Mouse (Mus musculus): ENCODE measurements around the gene Rpusd3. TPM values are rescaled to one million over a fixed set of nuclear protein-coding genes. Genes with fewer than 3 reads are reported as not detected.

Gene Rpusd3
- polyA plus RNA-seq, 1 experiment from 2014 or later, result 23.0 TPM

GRCm38 (mm10) chr6:113424187-113424586, 5.0 kb upstream of the Rpusd3 start:
- WGBS, result 83% methylated on average over 7 of the region's 7 CpGs
- H3K36me3 ChIP-seq (ENCODE audit: control insufficient read depth, insufficient read depth, low read length), result no peaks in the 10 kb centered on the region
- H3K4me2 ChIP-seq (replicated peaks; ENCODE audit: low read depth, low read length), result no peak overlapping the region
- DNase-seq (ENCODE audit: low spot score) (no peak), ATAC-seq (ENCODE audit: low FRiP score) (no peak)
- H3K4me1 ChIP-seq (replicated peaks; ENCODE audit: control insufficient read depth, insufficient read depth, low read length), result no peaks in the 10 kb centered on the region
- no peak overlapping the region for H3K4me3 ChIP-seq (ENCODE audit: low read depth, low read length)
- no peak overlapping the region for H3K9ac ChIP-seq (ENCODE audit: low read depth, low read length)
- no peaks in the 10 kb centered on the region for H3K9me3 ChIP-seq (ENCODE audit: control insufficient read depth, low read length)
- H3K27me3 ChIP-seq (ENCODE audit: control insufficient read depth, insufficient read depth, low read length), result no peaks in the 10 kb centered on the region
- H3K27ac ChIP-seq (ENCODE audit: low read depth, low read length), result no peak overlapping the region

DNA sequence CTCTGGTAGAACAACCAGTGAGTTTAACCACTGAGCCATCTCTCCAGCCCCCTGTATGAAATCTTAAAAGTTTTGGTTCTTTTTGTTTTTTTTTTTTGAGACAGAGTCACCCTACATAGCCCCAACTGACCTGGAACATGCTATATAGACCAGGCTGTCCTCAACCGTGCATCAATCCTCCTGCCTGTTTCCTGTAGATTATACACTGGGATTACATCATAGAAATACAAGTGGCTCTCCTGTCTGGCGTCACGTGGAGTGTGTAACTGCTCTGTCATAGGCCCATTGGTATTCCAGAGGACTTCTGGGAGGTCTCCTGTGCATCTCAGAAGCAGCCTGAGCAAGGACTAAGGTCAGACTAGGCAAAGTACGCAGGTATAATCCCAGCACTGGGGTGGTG, 3.9 kb upstream of the Rpusd3 start:
- no peaks in the 10 kb centered on the region for H3K9me3 ChIP-seq (ENCODE audit: control insufficient read depth, low read length)
- H3K4me3 ChIP-seq (ENCODE audit: low read depth, low read length), result no peak overlapping the region
- WGBS, result 84% methylated on average over 4 of the region's 4 CpGs
- no peak overlapping the region for H3K27ac ChIP-seq (ENCODE audit: low read depth, low read length)
- no peak overlapping the region for H3K9ac ChIP-seq (ENCODE audit: low read depth, low read length)
- H3K4me1 ChIP-seq (replicated peaks; ENCODE audit: control insufficient read depth, insufficient read depth, low read length), result peaks cover 4% of the 10 kb centered on the region; the same call in 1 of the 2 replicates
- DNase-seq (ENCODE audit: low spot score) (no peak), ATAC-seq (ENCODE audit: low FRiP score) (no peak)
- no peak overlapping the region for H3K4me2 ChIP-seq (replicated peaks; ENCODE audit: low read depth, low read length)
- H3K27me3 ChIP-seq (ENCODE audit: control insufficient read depth, insufficient read depth, low read length), result no peaks in the 10 kb centered on the region
- no peaks in the 10 kb centered on the region for H3K36me3 ChIP-seq (ENCODE audit: control insufficient read depth, insufficient read depth, low read length)

DNA sequence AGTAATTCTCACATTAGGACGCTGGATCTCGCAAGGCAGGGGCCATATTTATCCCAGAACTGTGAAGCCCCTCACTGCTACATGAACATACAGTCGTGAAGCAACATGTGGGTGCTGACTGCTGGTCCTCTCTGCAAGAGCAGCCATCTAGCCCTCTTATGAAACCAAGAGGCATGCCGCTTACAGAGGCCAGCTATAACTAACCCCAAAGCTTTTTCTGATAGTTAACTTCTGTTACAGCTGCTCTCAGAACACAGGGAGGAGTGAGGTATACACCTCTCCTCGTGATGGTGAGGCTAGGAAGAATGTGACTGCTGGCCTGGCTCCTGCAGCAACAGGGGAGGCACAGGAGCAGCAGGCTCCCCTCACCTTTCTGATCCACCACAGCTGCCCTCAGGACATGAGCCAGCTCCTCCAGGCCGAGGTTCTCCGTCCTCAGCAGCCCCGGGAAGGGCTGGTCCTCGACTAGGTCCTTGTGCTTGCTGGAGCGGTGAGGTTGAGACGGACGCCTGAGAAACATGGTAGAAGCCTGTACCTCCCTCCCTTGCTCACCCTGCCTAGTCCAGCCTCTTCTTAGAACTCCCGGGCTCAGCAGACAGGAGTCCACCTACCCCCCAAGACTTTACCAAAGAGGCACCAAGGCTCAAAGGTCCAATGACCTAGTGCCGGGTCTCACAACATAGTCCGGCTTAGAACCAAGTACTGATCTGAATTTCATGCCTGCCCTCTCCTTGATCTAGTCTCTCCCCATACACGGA, 520 bp downstream of the Rpusd3 start:
- WGBS, result 16% methylated on average over 16 of the region's 16 CpGs
- H3K9me3 ChIP-seq (ENCODE audit: control insufficient read depth, low read length), result no peaks in the 10 kb centered on the region
- no peaks in the 10 kb centered on the region for H3K27me3 ChIP-seq (ENCODE audit: control insufficient read depth, insufficient read depth, low read length)
- H3K36me3 ChIP-seq (ENCODE audit: control insufficient read depth, insufficient read depth, low read length), result no peaks in the 10 kb centered on the region
- ATAC-seq (ENCODE audit: low FRiP score), result peak; percentile 76
- H3K4me3 ChIP-seq (ENCODE audit: low read depth, low read length), result peak overlapping the region; percentile 67
- H3K9ac ChIP-seq (ENCODE audit: low read depth, low read length), result peak overlapping the region; percentile 67
- H3K27ac ChIP-seq (ENCODE audit: low read depth, low read length), result no peak overlapping the region
- H3K4me1 ChIP-seq (replicated peaks; ENCODE audit: control insufficient read depth, insufficient read depth, low read length), result peaks cover 7% of the 10 kb centered on the region; the same call in 1 of the 2 replicates
- H3K4me2 ChIP-seq (replicated peaks; ENCODE audit: low read depth, low read length), result peak overlapping the region; percentile 94
- no peak for DNase-seq (ENCODE audit: low spot score)

DNA sequence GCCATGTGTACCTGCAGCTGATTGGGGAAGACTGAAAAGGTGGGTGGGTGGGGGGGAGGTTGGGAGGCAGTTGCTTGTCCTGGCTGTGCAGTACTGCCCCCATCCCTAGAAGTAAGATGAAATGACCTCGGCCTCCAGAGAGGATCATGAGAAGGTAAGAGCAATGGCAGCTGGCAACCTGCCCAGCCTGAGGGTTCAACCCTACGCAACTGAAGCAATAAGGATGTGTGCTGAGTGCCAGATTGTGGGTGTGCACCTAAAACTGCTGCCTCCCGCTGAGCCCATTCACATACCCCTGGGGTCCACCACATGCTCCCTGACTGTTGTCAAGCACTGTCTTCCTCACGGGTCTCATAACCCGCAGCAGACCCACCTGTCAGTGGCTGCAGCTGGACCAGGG, 2.7 kb downstream of the Rpusd3 start:
- no peak overlapping the region for H3K9ac ChIP-seq (ENCODE audit: low read depth, low read length)
- no peak for DNase-seq (ENCODE audit: low spot score)
- no peak overlapping the region for H3K4me2 ChIP-seq (replicated peaks; ENCODE audit: low read depth, low read length)
- H3K4me3 ChIP-seq (ENCODE audit: low read depth, low read length), result no peak overlapping the region
- H3K36me3 ChIP-seq (ENCODE audit: control insufficient read depth, insufficient read depth, low read length), result no peaks in the 10 kb centered on the region
- no peaks in the 10 kb centered on the region for H3K9me3 ChIP-seq (ENCODE audit: control insufficient read depth, low read length)
- peaks cover 7% of the 10 kb centered on the region; the same call in 1 of the 2 replicates for H3K4me1 ChIP-seq (replicated peaks; ENCODE audit: control insufficient read depth, insufficient read depth, low read length)
- H3K27ac ChIP-seq (ENCODE audit: low read depth, low read length), result no peak overlapping the region
- no peak for ATAC-seq (ENCODE audit: low FRiP score)
- 88% methylated on average over 5 of the region's 5 CpGs for WGBS
- H3K27me3 ChIP-seq (ENCODE audit: control insufficient read depth, insufficient read depth, low read length), result no peaks in the 10 kb centered on the region

GRCm38 (mm10) chr6:113410001-113410400, 9.1 kb downstream of the Rpusd3 start:
- no peak for DNase-seq (ENCODE audit: low spot score)
- Histone ChIP-seq H3K4me3 (ENCODE audit: low read depth, low read length) (no peak overlapping the region), H3K27me3 (ENCODE audit: control insufficient read depth, insufficient read depth, low read length) (no peaks in the 10 kb centered on the region), H3K36me3 (ENCODE audit: control insufficient read depth, insufficient read depth, low read length) (0 out of 2 replicates have a peak, but pooled peaks cover 4% of the 10 kb centered on the region), H3K9ac (ENCODE audit: low read depth, low read length) (no peak overlapping the region), H3K4me2 (replicated peaks; ENCODE audit: low read depth, low read length) (no peak overlapping the region), H3K9me3 (ENCODE audit: control insufficient read depth, low read length) (no peaks in the 10 kb centered on the region), H3K4me1 (replicated peaks; ENCODE audit: control insufficient read depth, insufficient read depth, low read length) (no peaks in the 10 kb centered on the region), H3K27ac (ENCODE audit: low read depth, low read length) (no peak overlapping the region)
- ATAC-seq (ENCODE audit: low FRiP score), result no peak
- 66% methylated on average over 1 of the region's 1 CpGs for WGBS

DNA sequence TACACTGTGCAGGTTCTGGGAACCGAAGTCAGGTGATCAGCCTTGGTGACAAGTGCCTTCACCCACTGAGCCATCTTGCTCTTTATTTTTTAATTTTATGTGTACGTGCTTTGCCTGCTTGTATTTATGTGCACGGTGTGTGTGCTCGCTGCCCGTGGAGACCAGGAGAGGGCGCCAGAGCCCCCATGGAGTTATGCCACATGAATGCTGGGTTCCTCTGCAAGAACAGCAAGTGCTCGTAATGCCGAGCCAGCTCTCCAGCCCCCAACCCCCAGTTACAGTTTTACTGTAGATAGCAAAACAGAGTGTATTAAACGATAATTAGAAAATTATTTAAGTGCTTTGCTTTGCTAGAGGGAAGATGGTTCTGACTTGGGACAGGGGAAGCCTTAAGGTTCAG, 12.5 kb downstream of the Rpusd3 start:
- 0 out of 2 replicates have a peak, but pooled peaks cover 4% of the 10 kb centered on the region for H3K36me3 ChIP-seq (ENCODE audit: control insufficient read depth, insufficient read depth, low read length)
- no peaks in the 10 kb centered on the region for H3K27me3 ChIP-seq (ENCODE audit: control insufficient read depth, insufficient read depth, low read length)
- no peaks in the 10 kb centered on the region for H3K9me3 ChIP-seq (ENCODE audit: control insufficient read depth, low read length)
- no peaks in the 10 kb centered on the region for H3K4me1 ChIP-seq (replicated peaks; ENCODE audit: control insufficient read depth, insufficient read depth, low read length)
- no peak overlapping the region for H3K4me3 ChIP-seq (ENCODE audit: low read depth, low read length)
- DNase-seq (ENCODE audit: low spot score) (peak; percentile 19), ATAC-seq (ENCODE audit: low FRiP score) (no peak)
- WGBS, result 76% methylated on average over 9 of the region's 9 CpGs
- H3K9ac ChIP-seq (ENCODE audit: low read depth, low read length), result no peak overlapping the region
- no peak overlapping the region for H3K4me2 ChIP-seq (replicated peaks; ENCODE audit: low read depth, low read length)
- H3K27ac ChIP-seq (ENCODE audit: low read depth, low read length), result no peak overlapping the region

DNA sequence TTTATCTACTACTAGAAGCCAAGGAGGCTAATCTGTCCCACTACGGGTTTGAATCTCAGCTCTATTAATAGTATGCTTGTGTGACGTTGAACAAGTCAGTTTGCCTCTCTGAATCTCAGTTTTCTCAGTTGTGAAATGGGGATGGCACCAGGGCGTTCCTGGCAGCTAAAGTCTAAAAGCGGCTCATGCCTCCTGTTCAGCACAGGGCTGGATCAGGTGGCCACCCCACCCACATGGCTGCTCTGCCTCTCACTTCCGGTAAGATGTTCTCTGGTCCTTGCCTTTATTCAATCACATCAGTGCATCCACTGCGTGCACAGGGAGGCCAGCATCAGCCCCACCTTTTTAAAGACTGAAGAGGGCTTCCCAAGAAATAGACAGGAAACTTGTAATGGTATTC, 13.7 kb downstream of the Rpusd3 start:
- ATAC-seq (ENCODE audit: low FRiP score) (no peak), DNase-seq (ENCODE audit: low spot score) (no peak)
- WGBS, result 89% methylated on average over 6 of the region's 6 CpGs
- no peak overlapping the region for H3K4me2 ChIP-seq (replicated peaks; ENCODE audit: low read depth, low read length)
- H3K27ac ChIP-seq (ENCODE audit: low read depth, low read length), result no peak overlapping the region
- H3K4me3 ChIP-seq (ENCODE audit: low read depth, low read length), result no peak overlapping the region
- no peaks in the 10 kb centered on the region for H3K9me3 ChIP-seq (ENCODE audit: control insufficient read depth, low read length)
- no peaks in the 10 kb centered on the region for H3K4me1 ChIP-seq (replicated peaks; ENCODE audit: control insufficient read depth, insufficient read depth, low read length)
- 0 out of 2 replicates have a peak, but pooled peaks cover 4% of the 10 kb centered on the region for H3K36me3 ChIP-seq (ENCODE audit: control insufficient read depth, insufficient read depth, low read length)
- no peak overlapping the region for H3K9ac ChIP-seq (ENCODE audit: low read depth, low read length)
- no peaks in the 10 kb centered on the region for H3K27me3 ChIP-seq (ENCODE audit: control insufficient read depth, insufficient read depth, low read length)

- Histone ChIP-seq H3K27me3 (ENCODE audit: control insufficient read depth, insufficient read depth, low read length) (no peaks in the 10 kb centered on the region), H3K9ac (ENCODE audit: low read depth, low read length) (no peak overlapping the region), H3K4me2 (replicated peaks; ENCODE audit: low read depth, low read length) (no peak overlapping the region), H3K36me3 (ENCODE audit: control insufficient read depth, insufficient read depth, low read length) (0 out of 2 replicates have a peak, but pooled peaks cover 4% of the 10 kb centered on the region), H3K27ac (ENCODE audit: low read depth, low read length) (no peak overlapping the region), H3K4me3 (ENCODE audit: low read depth, low read length) (no peak overlapping the region), H3K4me1 (replicated peaks; ENCODE audit: control insufficient read depth, insufficient read depth, low read length) (no peaks in the 10 kb centered on the region), H3K9me3 (ENCODE audit: control insufficient read depth, low read length) (no peaks in the 10 kb centered on the region)
- ATAC-seq (ENCODE audit: low FRiP score) (no peak), DNase-seq (ENCODE audit: low spot score) (no peak)
- 77% methylated on average over 12 of the region's 12 CpGs for WGBS
Measured at GRCm38 (mm10) chr6:113404649-113405448, 14.3 kb downstream of the Rpusd3 start.
